Comparison of ENCODE assay signal across 10 mouse cellular contexts in genomic region chr1:173361651-173362050, GRCm38 (mm10). TPM values are rescaled to one million over a fixed set of nuclear protein-coding genes. Genes with fewer than 3 reads are reported as not detected.
A peak's percentile ranks its signal among the peaks of the same experiment; 100 is the strongest.
DNase-seq lines count a peak whose midpoint lies in the region; ATAC-seq and TF ChIP-seq lines count a peak whose summit lies in the region.
"Had no signal": no experiment of that assay in that cellular context is flagged by ENCODE, and none has a peak within 500 bp of the region (broad histone marks: within the 10 kb centered on the region; RNA-seq: fewer than 3 reads in every experiment).

No protein-coding gene starts in this region.

- H3K36me3 ChIP-seq in kidney, postnatal 0 days (ENCODE audit: insufficient read depth, low read length) = no peaks in the 10 kb centered on the region
- peaks cover 5% of the 10 kb centered on the region; the same call in 1 of the 2 replicates for H3K36me3 ChIP-seq in forebrain, embryonic 13.5 days (ENCODE audit: poor library complexity, severe bottlenecking)

- peaks cover 15% of the 10 kb centered on the region for H3K27me3 ChIP-seq in kidney, postnatal 0 days (ENCODE audit: insufficient read depth, low read length)
- no peaks in the 10 kb centered on the region for H3K27me3 ChIP-seq in forebrain, embryonic 13.5 days

- H3K9ac ChIP-seq in kidney, postnatal 0 days (ENCODE audit: low read depth, low read length) = no peak overlapping the region
- H3K9ac ChIP-seq in forebrain, embryonic 13.5 days = no peak overlapping the region

- 24% methylated on average over 6 of the region's 6 CpGs for WGBS in lung, adult 2 months
- WGBS in kidney, postnatal 0 days = 22% methylated on average over 6 of the region's 6 CpGs
- WGBS in forebrain, embryonic 13.5 days = 49% methylated on average over 6 of the region's 6 CpGs

- no peak for TF ChIP-seq POLR2A in lung, adult 2 months (IDR thresholded peaks at IDR 0.05; ENCODE audit: borderline replicate concordance, extremely low read depth, low read depth, low read length)

- peak; percentile 57; the same call in 1 of the 2 replicates for ATAC-seq in kidney, postnatal 0 days (replicated peaks; ENCODE audit: low FRiP score, low read depth)
- ATAC-seq in forebrain, embryonic 13.5 days = no peak

- no peak overlapping the region for H3K27ac ChIP-seq in kidney, postnatal 0 days
- no peak overlapping the region for H3K27ac ChIP-seq in forebrain, embryonic 13.5 days
- H3K27ac ChIP-seq: heart, adult 2 months had no signal

- H3K4me1 ChIP-seq in lung, adult 2 months (ENCODE audit: control insufficient read depth, insufficient read depth, low read length) = no peaks in the 10 kb centered on the region
- H3K4me1 ChIP-seq in kidney, postnatal 0 days (replicated peaks; ENCODE audit: insufficient read depth, low read length) = no peaks in the 10 kb centered on the region
- H3K4me1 ChIP-seq in forebrain, embryonic 13.5 days = peaks cover 42% of the 10 kb centered on the region

- TF ChIP-seq CTCF in lung, adult 2 months (IDR thresholded peaks at IDR 0.05; ENCODE audit: insufficient read depth, low read length) = no peak
- no peak for TF ChIP-seq CTCF in kidney, postnatal 0 days (IDR thresholded peaks at IDR 0.05; ENCODE audit: low read depth)

- DNase-seq in lung, adult 18-20 months = peak; percentile 12 to 23
- no peak for DNase-seq in lung, adult 2 months
- DNase-seq in embryo, embryonic 10.5 days (ENCODE audit: low spot score) = peak; percentile 82
- peak; percentile 87 for DNase-seq in kidney, postnatal 0 days (ENCODE audit: low spot score)
- peak; percentile 10 for DNase-seq in naive thymus-derived CD4-positive, alpha-beta T cell, adult 2 months (ENCODE audit: low read depth)
- DNase-seq in left cerebral cortex, postnatal 36 days (ENCODE audit: low spot score in 2 of 2) = no peak
- DNase-seq in gastrocnemius, postnatal 36 days = no peak

- H3K9me3 ChIP-seq in kidney, postnatal 0 days (replicated peaks; ENCODE audit: low read length) = no peaks in the 10 kb centered on the region
- H3K9me3 ChIP-seq in forebrain, embryonic 13.5 days (replicated peaks) = no peaks in the 10 kb centered on the region

- intact Hi-C loops in left cerebral cortex, postnatal 36 days (cut with DNase I) = no loop called here
- intact Hi-C loops in gastrocnemius, postnatal 36 days (cut with DNase I) = no loop called here

- H3K4me3 ChIP-seq in lung, adult 2 months (replicated peaks; ENCODE audit: extremely low read depth, low read depth, low read length) = no peak overlapping the region
- no peak overlapping the region for H3K4me3 ChIP-seq in kidney, postnatal 0 days (replicated peaks; ENCODE audit: low read depth, low read length)
- no peak overlapping the region for H3K4me3 ChIP-seq in forebrain, embryonic 13.5 days
- H3K4me3 ChIP-seq: heart, adult 2 months had no signal

- H3K4me2 ChIP-seq in kidney, postnatal 0 days (ENCODE audit: low read length) = no peak overlapping the region
- H3K4me2 ChIP-seq in forebrain, embryonic 13.5 days = no peak overlapping the region

RNA-seq across cellular contexts. Expression of gene Cadm3, which starts 5.8 kb away (rescaled TPM):
- polyA plus RNA-seq in lung, adult 2 months (2012; rRNA removed) = 1.6 and 3.6 TPM in 2 replicates
- 0.28 and 0.41 TPM in 2 replicates for polyA plus RNA-seq in kidney, postnatal 0 days (2015; fragmentation: Nextera tagmentation; extraction: Ambion mirVana)
- 100 to 1,000 TPM; 437 to 444 TPM for total RNA-seq in left cerebral cortex, postnatal 36 days (2021)
- polyA plus RNA-seq in forebrain, embryonic 13.5 days (2015; fragmentation: Nextera tagmentation; extraction: Ambion mirVana) = 17.5 and 20.1 TPM in 2 replicates
- total RNA-seq in gastrocnemius, postnatal 36 days (2021) = 1 to 10 TPM; 8.7 to 8.9 TPM
- total RNA-seq: neutrophil, adult 5-6 weeks had no signal

RNA-seq across cellular contexts. Expression of gene Aim2, which starts 11.0 kb away (rescaled TPM):
- polyA plus RNA-seq in lung, adult 2 months (2012; rRNA removed) = 2.8 and 5.1 TPM in 2 replicates
- polyA plus RNA-seq in kidney, postnatal 0 days (2015; fragmentation: Nextera tagmentation; extraction: Ambion mirVana) = 2.9 and 3.5 TPM in 2 replicates
- 1 to 10 TPM; 1.3 to 2.5 TPM for total RNA-seq in left cerebral cortex, postnatal 36 days (2021)
- polyA plus RNA-seq in forebrain, embryonic 13.5 days (2015; fragmentation: Nextera tagmentation; extraction: Ambion mirVana) = 7.3 and 7.6 TPM in 2 replicates
- under 1 TPM in 1 of 2 experiments, not detected in 1; 0.47 TPM for total RNA-seq in gastrocnemius, postnatal 36 days (2021)

RNA-seq across cellular contexts. Expression of gene Ackr1, which starts 28.1 kb away (rescaled TPM):
- 2.2 and 2.3 TPM in 2 replicates for polyA plus RNA-seq in lung, adult 2 months (2012; rRNA removed)
- polyA plus RNA-seq in kidney, postnatal 0 days (2015; fragmentation: Nextera tagmentation; extraction: Ambion mirVana) = 0.13 and 0.15 TPM in 2 replicates
- total RNA-seq in left cerebral cortex, postnatal 36 days (2021) = 10 to 100 TPM; 83.5 to 94.7 TPM
- polyA plus RNA-seq in forebrain, embryonic 13.5 days (2015; fragmentation: Nextera tagmentation; extraction: Ambion mirVana) = 8.0 and 10.3 TPM in 2 replicates
- 1 to 10 TPM; 2.2 to 2.9 TPM for total RNA-seq in gastrocnemius, postnatal 36 days (2021)
- total RNA-seq: neutrophil, adult 5-6 weeks had no signal

Comparison
In these comparisons a context has a peak if more than half of its experiments do, and no peak if none do; other contexts are left out.
1. DNase-seq: peak in lung, adult 18-20 months (2 of 2), embryo, embryonic 10.5 days (single experiment), kidney, postnatal 0 days (single experiment) and naive thymus-derived CD4-positive, alpha-beta T cell, adult 2 months (single experiment); none in lung, adult 2 months (single experiment), left cerebral cortex, postnatal 36 days (0 of 2) and gastrocnemius, postnatal 36 days (0 of 2).